ENCODE assay signal across 7 mouse cellular contexts in genomic region chr17:56672941-56673646, GRCm38 (mm10). TPM values are rescaled to one million over a fixed set of nuclear protein-coding genes. Genes with fewer than 3 reads are reported as not detected.
A peak's percentile ranks its signal among the peaks of the same experiment; 100 is the strongest.
DNase-seq lines count a peak whose midpoint lies in the region; ATAC-seq lines count a peak whose summit lies in the region.

Gene Ranbp3 (plus strand): TSS chr17:56673294.

- peak within 1 kb of the TSS; percentile 96 for H3K9ac ChIP-seq in intestine, embryonic 16.5 days (ENCODE audit: low read depth, low read length)
- peak within 1 kb of the TSS; percentile 96 for H3K9ac ChIP-seq in midbrain, embryonic 11.5 days (ENCODE audit: low read length)

- H3K27ac ChIP-seq in intestine, embryonic 16.5 days (ENCODE audit: low read length), result peak within 1 kb of the TSS; percentile 93
- peak within 1 kb of the TSS; percentile 72 for H3K27ac ChIP-seq in midbrain, embryonic 11.5 days (ENCODE audit: low read depth, low read length)

- H3K36me3 ChIP-seq in intestine, embryonic 16.5 days (ENCODE audit: control insufficient read depth, insufficient read depth, low read length), result peaks cover 2% of the 10 kb centered on the region; the same call in 1 of the 2 replicates
- H3K36me3 ChIP-seq in midbrain, embryonic 11.5 days (ENCODE audit: control insufficient read depth, insufficient read depth, low read length), result peaks cover 6% of the 10 kb centered on the region

- H3K4me1 ChIP-seq in intestine, embryonic 16.5 days (ENCODE audit: control insufficient read depth, insufficient read depth, low read length), result peaks cover 14% of the 10 kb centered on the region
- peaks cover 22% of the 10 kb centered on the region for H3K4me1 ChIP-seq in midbrain, embryonic 11.5 days (ENCODE audit: control insufficient read depth, insufficient read depth, low read length)

- peak within 1 kb of the TSS; percentile 89 for H3K4me2 ChIP-seq in intestine, embryonic 16.5 days (ENCODE audit: low read depth, low read length)
- peak within 1 kb of the TSS; percentile 79 for H3K4me2 ChIP-seq in midbrain, embryonic 11.5 days

- peak; percentile 100 for DNase-seq in adrenal gland, adult 8-10 months
- peak; percentile 100 for DNase-seq in embryo, embryonic 9.5 days (ENCODE audit: extremely low spot score)
- DNase-seq in gastrocnemius, postnatal 4 days (ENCODE audit: low spot score in 2 of 2), result peak; percentile 99 to 100
- DNase-seq in left cerebral cortex, postnatal 36 days (ENCODE audit: low spot score in 2 of 2), result peak; percentile 99 to 100
- peak; percentile 100 for DNase-seq in midbrain, embryonic 11.5 days (ENCODE audit: low spot score, missing footprints)
- peak; percentile 100 for DNase-seq in skeletal muscle tissue, adult 2 months (ENCODE audit: low read depth, low spot score)

- no peaks in the 10 kb centered on the region for H3K9me3 ChIP-seq in intestine, embryonic 16.5 days (ENCODE audit: control insufficient read depth, low read length)
- no peaks in the 10 kb centered on the region for H3K9me3 ChIP-seq in midbrain, embryonic 11.5 days (ENCODE audit: control insufficient read depth, low read length)

- no peaks in the 10 kb centered on the region for H3K27me3 ChIP-seq in intestine, embryonic 16.5 days (replicated peaks; ENCODE audit: control insufficient read depth, insufficient read depth, low read length)
- H3K27me3 ChIP-seq in midbrain, embryonic 11.5 days (ENCODE audit: control insufficient read depth, insufficient read depth, low read length), result peaks cover under 1% of the 10 kb centered on the region; the same call in 1 of the 2 replicates

- 1% methylated on average over 52 of the region's 66 CpGs for WGBS in intestine, embryonic 16.5 days
- WGBS in midbrain, embryonic 11.5 days, result under 1% methylated on average over 46 of the region's 66 CpGs

- H3K4me3 ChIP-seq in intestine, embryonic 16.5 days (ENCODE audit: low read length), result peak within 1 kb of the TSS; percentile 96
- H3K4me3 ChIP-seq in midbrain, embryonic 11.5 days (ENCODE audit: low read depth, low read length), result peak within 1 kb of the TSS; percentile 97

- ATAC-seq in intestine, embryonic 16.5 days, result peak; percentile 93
- ATAC-seq in midbrain, embryonic 11.5 days (ENCODE audit: low FRiP score), result peak; percentile 93

- intact Hi-C loops in left cerebral cortex, postnatal 36 days (cut with DNase I), result loop anchor here (2.0 to 5.0 kb wide), 2 partner anchors 88 to 89 kb away; partner anchors contain the start of genes Dus3l, Safb and Safb2

RNA-seq across cellular contexts. Expression of gene Ranbp3, which starts in this region (rescaled TPM):
- total RNA-seq in adrenal gland, adult 8-10 months (2022), result 10 to 100 TPM; 80.2 to 92.3 (median 84.3) TPM
- total RNA-seq in gastrocnemius, postnatal 4 days (2021), result 10 to 100 TPM; 58.6 to 59.4 TPM
- polyA plus RNA-seq in intestine, embryonic 16.5 days (2015; fragmentation: Nextera tagmentation; extraction: Ambion mirVana), result 66.5 and 72.8 TPM in 2 replicates
- total RNA-seq in left cerebral cortex, postnatal 36 days (2021), result 10 to 100 TPM; 96.3 to 99.5 TPM
- 108 and 112 TPM in 2 replicates for polyA plus RNA-seq in midbrain, embryonic 11.5 days (2014; fragmentation: Nextera tagmentation; extraction: Ambion mirVana)

Comparison
In these comparisons a context has a peak if more than half of its experiments do, and no peak if none do; other contexts are left out.
1. Peak in every context shown above with its lines: DNase-seq, ATAC-seq, H3K4me3 ChIP-seq and H3K27ac ChIP-seq.